11 mouse cellular contexts compared by ENCODE assay signal in genomic region chr2:90661426-90661825, GRCm38 (mm10). TPM values are rescaled to one million over a fixed set of nuclear protein-coding genes. Genes with fewer than 3 reads are reported as not detected.
DNase-seq lines count a peak whose midpoint lies in the region; ATAC-seq and TF ChIP-seq lines count a peak whose summit lies in the region.
"Had no signal": no experiment of that assay in that cellular context is flagged by ENCODE, and none has a peak within 500 bp of the region (broad histone marks: within the 10 kb centered on the region; RNA-seq: fewer than 3 reads in every experiment).

No protein-coding gene starts in this region.

- H3K4me1 ChIP-seq in lung, embryonic 15.5 days: no peaks in the 10 kb centered on the region
- H3K4me1 ChIP-seq in hindbrain, embryonic 12.5 days: no peaks in the 10 kb centered on the region
- H3K4me1 ChIP-seq in midbrain, postnatal 0 days (ENCODE audit: insufficient read depth, low read length): no peaks in the 10 kb centered on the region
- H3K4me1 ChIP-seq in hindbrain, embryonic 16.5 days (ENCODE audit: control insufficient read depth, insufficient read depth, low read depth, low read length): no peaks in the 10 kb centered on the region
- H3K4me1 ChIP-seq: hindbrain, embryonic 13.5 days had no signal

- no peaks in the 10 kb centered on the region for H3K27me3 ChIP-seq in lung, embryonic 15.5 days
- H3K27me3 ChIP-seq in hindbrain, embryonic 12.5 days: no peaks in the 10 kb centered on the region
- no peaks in the 10 kb centered on the region for H3K27me3 ChIP-seq in midbrain, postnatal 0 days (ENCODE audit: insufficient read depth, low read length)
- H3K27me3 ChIP-seq in hindbrain, embryonic 16.5 days (replicated peaks; ENCODE audit: control insufficient read depth, insufficient read depth, low read length): no peaks in the 10 kb centered on the region
- H3K27me3 ChIP-seq: hindbrain, embryonic 13.5 days; Patski had no signal

- DNase-seq in 416B (ENCODE audit: low read depth) (peak; percentile 76), MEL-GATA-1-ER (ENCODE audit: extremely low read depth, low read depth) (peak; percentile 96)
- peak; percentile 19 to 38 for DNase-seq in kidney, adult 8-10 months
- DNase-seq in midbrain, postnatal 0 days (ENCODE audit: low spot score): no peak
- DNase-seq in layer of hippocampus, adult 9-11 months: no peak

- TF ChIP-seq CTCF in midbrain, postnatal 0 days (IDR thresholded peaks at IDR 0.05): no peak

- 18% methylated on average over 3 of the region's 3 CpGs for WGBS in lung, embryonic 15.5 days
- whole genome bisulfite sequencing in hindbrain, embryonic 12.5 days: 63% methylated on average over 3 of the region's 3 CpGs
- 63% methylated on average over 3 of the region's 3 CpGs for WGBS in midbrain, postnatal 0 days
- 61% methylated on average over 3 of the region's 3 CpGs for WGBS in hindbrain, embryonic 16.5 days

- peak; percentile 46; the same call in 1 of the 2 replicates for ATAC-seq in lung, embryonic 15.5 days (ENCODE audit: borderline replicate concordance, extremely low read depth, low FRiP score, low TSS enrichment)
- no peak for ATAC-seq in hindbrain, embryonic 12.5 days (ENCODE audit: low FRiP score)
- no peak for ATAC-seq in midbrain, postnatal 0 days (ENCODE audit: low FRiP score)
- no peak for ATAC-seq in hindbrain, embryonic 16.5 days
- ATAC-seq: Patski had no signal

- H3K4me2 ChIP-seq in lung, embryonic 15.5 days: no peak overlapping the region
- no peak overlapping the region for H3K4me2 ChIP-seq in hindbrain, embryonic 12.5 days (replicated peaks)
- H3K4me2 ChIP-seq in midbrain, postnatal 0 days (ENCODE audit: low read depth, low read length, poor library complexity, severe bottlenecking): no peak overlapping the region
- no peak overlapping the region for H3K4me2 ChIP-seq in hindbrain, embryonic 16.5 days (ENCODE audit: low read length)
- H3K4me2 ChIP-seq: hindbrain, embryonic 13.5 days had no signal

- H3K4me3 ChIP-seq in lung, embryonic 15.5 days: no peak overlapping the region
- no peak overlapping the region for H3K4me3 ChIP-seq in hindbrain, embryonic 12.5 days
- no peak overlapping the region for H3K4me3 ChIP-seq in midbrain, postnatal 0 days (ENCODE audit: low read depth, low read length)
- no peak overlapping the region for H3K4me3 ChIP-seq in hindbrain, embryonic 16.5 days (ENCODE audit: low read length)
- H3K4me3 ChIP-seq: forebrain, embryonic 10.5 days; hindbrain, embryonic 13.5 days had no signal

- no peak overlapping the region for H3K9ac ChIP-seq in lung, embryonic 15.5 days
- H3K9ac ChIP-seq in hindbrain, embryonic 12.5 days: no peak overlapping the region
- no peak overlapping the region for H3K9ac ChIP-seq in midbrain, postnatal 0 days (replicated peaks; ENCODE audit: low read length, poor library complexity, severe bottlenecking)
- no peak overlapping the region for H3K9ac ChIP-seq in hindbrain, embryonic 16.5 days (ENCODE audit: low read depth, low read length)
- H3K9ac ChIP-seq: hindbrain, embryonic 13.5 days had no signal

- H3K36me3 ChIP-seq in lung, embryonic 15.5 days: no peaks in the 10 kb centered on the region
- H3K36me3 ChIP-seq in hindbrain, embryonic 12.5 days: no peaks in the 10 kb centered on the region
- H3K36me3 ChIP-seq in midbrain, postnatal 0 days (ENCODE audit: insufficient read depth, low read length): no peaks in the 10 kb centered on the region
- no peaks in the 10 kb centered on the region for H3K36me3 ChIP-seq in hindbrain, embryonic 16.5 days (ENCODE audit: control insufficient read depth, insufficient read depth, low read length)
- H3K36me3 ChIP-seq: forebrain, embryonic 10.5 days; hindbrain, embryonic 13.5 days had no signal

- no peaks in the 10 kb centered on the region for H3K9me3 ChIP-seq in lung, embryonic 15.5 days
- no peaks in the 10 kb centered on the region for H3K9me3 ChIP-seq in hindbrain, embryonic 12.5 days (replicated peaks)
- H3K9me3 ChIP-seq in midbrain, postnatal 0 days (ENCODE audit: low read length): no peaks in the 10 kb centered on the region
- no peaks in the 10 kb centered on the region for H3K9me3 ChIP-seq in hindbrain, embryonic 16.5 days (ENCODE audit: control insufficient read depth, low read length)
- H3K9me3 ChIP-seq: forebrain, embryonic 10.5 days; hindbrain, embryonic 13.5 days had no signal

- H3K27ac ChIP-seq in lung, embryonic 15.5 days: no peak overlapping the region
- H3K27ac ChIP-seq in hindbrain, embryonic 12.5 days: no peak overlapping the region
- no peak overlapping the region for H3K27ac ChIP-seq in midbrain, postnatal 0 days (ENCODE audit: low read depth, low read length)
- no peak overlapping the region for H3K27ac ChIP-seq in hindbrain, embryonic 16.5 days (ENCODE audit: low read depth, low read length)
- H3K27ac ChIP-seq: forebrain, embryonic 10.5 days; hindbrain, embryonic 13.5 days had no signal

RNA-seq across cellular contexts. Expression of gene Nup160, which starts 15.6 kb away (rescaled TPM):
- polyA plus RNA-seq in lung, embryonic 15.5 days (2015; fragmentation: Nextera tagmentation; extraction: Ambion mirVana): 45.0 and 52.5 TPM in 2 replicates
- 40.5 and 43.0 TPM in 2 replicates for polyA plus RNA-seq in hindbrain, embryonic 12.5 days (2016; fragmentation: Nextera tagmentation; extraction: Ambion mirVana)
- total RNA-seq in midbrain, postnatal 0 days (2014; rRNA removed): 16.2 and 20.9 TPM in 2 replicates
- polyA plus RNA-seq in midbrain, postnatal 0 days (2015; fragmentation: Nextera tagmentation; extraction: Ambion mirVana): 10.7 and 11.2 TPM in 2 replicates
- 19.8 and 23.0 TPM in 2 replicates for polyA plus RNA-seq in hindbrain, embryonic 16.5 days (2015; fragmentation: Nextera tagmentation; extraction: Ambion mirVana)

Comparison
In these comparisons a context has a peak if more than half of its experiments do, and no peak if none do; other contexts are left out.
1. DNase-seq: peak in 416B (single experiment), MEL-GATA-1-ER (single experiment) and kidney, adult 8-10 months (2 of 2); none in midbrain, postnatal 0 days (single experiment) and layer of hippocampus, adult 9-11 months (single experiment).